Comparison of ENCODE assay signal across 15 mouse cellular contexts in genomic region chr2:76534932-76535331, GRCm38 (mm10).
DNase-seq lines count a peak whose midpoint lies in the region; ATAC-seq and TF ChIP-seq lines count a peak whose summit lies in the region.
"Had no signal": no experiment of that assay in that cellular context is flagged by ENCODE, and none has a peak within 500 bp of the region (broad histone marks: within the 10 kb centered on the region; RNA-seq: fewer than 3 reads in every experiment).

No protein-coding gene starts in this region.

- H3K4me1 ChIP-seq in lung, embryonic 14.5 days (ENCODE audit: insufficient read depth): no peaks in the 10 kb centered on the region
- peaks cover 18% of the 10 kb centered on the region for H3K4me1 ChIP-seq in hindbrain, embryonic 16.5 days (ENCODE audit: control insufficient read depth, insufficient read depth, low read depth, low read length)
- peaks cover 22% of the 10 kb centered on the region for H3K4me1 ChIP-seq in midbrain, embryonic 15.5 days

- no peak for DNase-seq in lung, embryonic 14.5 days
- no peak for DNase-seq in lung, postnatal 4 days
- peak; percentile 32 for DNase-seq in embryo, embryonic 10.5 days (ENCODE audit: low spot score)
- DNase-seq in cerebellum, adult 18-20 months: no peak
- DNase-seq in left cerebral cortex, adult 18-20 months (ENCODE audit: low spot score in 2 of 2): no peak
- DNase-seq in gastrocnemius, postnatal 10 days: no peak
- DNase-seq: cerebellum, adult 2 months; kidney, adult 9 months; kidney, postnatal 4 days; liver; right cerebral cortex, postnatal 14 days had no signal

- H3K36me3 ChIP-seq in lung, embryonic 14.5 days (ENCODE audit: insufficient read depth): no peaks in the 10 kb centered on the region
- no peaks in the 10 kb centered on the region for H3K36me3 ChIP-seq in hindbrain, embryonic 16.5 days (ENCODE audit: control insufficient read depth, insufficient read depth, low read length)
- H3K36me3 ChIP-seq in midbrain, embryonic 15.5 days (replicated peaks): no peaks in the 10 kb centered on the region

- H3K9me3 ChIP-seq in lung, embryonic 14.5 days (ENCODE audit: low read depth, low read length): no peaks in the 10 kb centered on the region
- no peaks in the 10 kb centered on the region for H3K9me3 ChIP-seq in hindbrain, embryonic 16.5 days (ENCODE audit: control insufficient read depth, low read length)
- no peaks in the 10 kb centered on the region for H3K9me3 ChIP-seq in midbrain, embryonic 15.5 days

- WGBS in lung, embryonic 14.5 days: 73% methylated on average over 7 of the region's 7 CpGs
- WGBS in hindbrain, embryonic 16.5 days: 52% methylated on average over 7 of the region's 7 CpGs
- 34% methylated on average over 7 of the region's 7 CpGs for WGBS in midbrain, embryonic 15.5 days

- no peak overlapping the region for H3K4me2 ChIP-seq in lung, embryonic 14.5 days
- no peak overlapping the region for H3K4me2 ChIP-seq in hindbrain, embryonic 16.5 days (ENCODE audit: low read length)
- no peak overlapping the region for H3K4me2 ChIP-seq in midbrain, embryonic 15.5 days

- no peak overlapping the region for H3K9ac ChIP-seq in lung, embryonic 14.5 days
- H3K9ac ChIP-seq in hindbrain, embryonic 16.5 days (ENCODE audit: low read depth, low read length): no peak overlapping the region
- no peak overlapping the region for H3K9ac ChIP-seq in midbrain, embryonic 15.5 days

- no peak for TF ChIP-seq CTCF in lung, embryonic 14.5 days (IDR thresholded peaks at IDR 0.05; ENCODE audit: low read depth)

- H3K27ac ChIP-seq in lung, embryonic 14.5 days (ENCODE audit: low read depth): no peak overlapping the region
- no peak overlapping the region for H3K27ac ChIP-seq in hindbrain, embryonic 16.5 days (ENCODE audit: low read depth, low read length)
- H3K27ac ChIP-seq in midbrain, embryonic 15.5 days: no peak overlapping the region
- H3K27ac ChIP-seq: macrophage had no signal

- ATAC-seq in lung, embryonic 14.5 days (ENCODE audit: insufficient read depth): peak; percentile 56; the same call in 1 of the 2 replicates
- peak; percentile 40; the same call in 1 of the 2 replicates for ATAC-seq in hindbrain, embryonic 16.5 days
- ATAC-seq in midbrain, embryonic 15.5 days (replicated peaks): peak; percentile 65; the same call in 1 of the 2 replicates

- no peak overlapping the region for H3K4me3 ChIP-seq in lung, embryonic 14.5 days (ENCODE audit: low read depth, low read length)
- no peak overlapping the region for H3K4me3 ChIP-seq in hindbrain, embryonic 16.5 days (ENCODE audit: low read length)
- H3K4me3 ChIP-seq in midbrain, embryonic 15.5 days: no peak overlapping the region
- H3K4me3 ChIP-seq: erythroblast, embryonic 14.5 days had no signal

- no peaks in the 10 kb centered on the region for H3K27me3 ChIP-seq in lung, embryonic 14.5 days (ENCODE audit: insufficient read depth, low read length)
- H3K27me3 ChIP-seq in hindbrain, embryonic 16.5 days (replicated peaks; ENCODE audit: control insufficient read depth, insufficient read depth, low read length): no peaks in the 10 kb centered on the region
- H3K27me3 ChIP-seq in midbrain, embryonic 15.5 days (replicated peaks): no peaks in the 10 kb centered on the region
